Mouse (Mus musculus) hindbrain, embryonic 10.5 days (tissue): Measurements from ENCODE around the gene Ear2. TPM values are rescaled to one million over a fixed set of nuclear protein-coding genes. Genes with fewer than 3 reads are reported as not detected.
"Not testable (repeated sequence)": the region's sequence is repeated elsewhere in the genome, so short reads cannot be mapped to it uniquely, and the experiment has no call there.

ENCODE experiments used
- DNase-seq: peaks from one replicate; pipeline ENCODE4 v3.0.0-alpha.2; 2017; ENCODE audit warnings: low spot score
- H3K27ac ChIP-seq: fragments of 300-500 bp; sonication (generic); 2 replicates; pipeline ENCODE4 v1.5.1; 2016; ENCODE audit warnings: mild to moderate bottlenecking, moderate library complexity
- H3K27me3 ChIP-seq: fragments of 300-500 bp; sonication (generic); 2 replicates; pipeline ENCODE4 v1.6.1; 2016; ENCODE audit warnings: mild to moderate bottlenecking; ENCODE audit not compliant: poor library complexity, insufficient read depth, severe bottlenecking
- H3K36me3 ChIP-seq: fragments of 300-500 bp; sonication (generic); 2 replicates; pipeline ENCODE4 v1.6.1; 2016; ENCODE audit warnings: mild to moderate bottlenecking, moderate library complexity
- H3K4me1 ChIP-seq: fragments of 300-500 bp; sonication (generic); replicated peaks from 2 replicates; pipeline ENCODE4 v1.6.1; 2016; ENCODE audit warnings: mild to moderate bottlenecking
- H3K4me3 ChIP-seq: fragments of 300-500 bp; sonication (generic); 2 replicates; pipeline ENCODE4 v1.5.1; 2016; ENCODE audit warnings: mild to moderate bottlenecking, moderate library complexity
- H3K9me3 ChIP-seq: fragments of 300-500 bp; sonication (generic); 2 replicates; pipeline ENCODE4 v1.6.1; 2016; ENCODE audit warnings: mild to moderate bottlenecking, moderate library complexity
- WGBS: fragments of 180-500 bp; shearing (Covaris S2); methylation state at CpG from one replicate; pipeline ENCODE4 v1.1.7; 2016; 5-methylcytosine and 5-hydroxymethylcytosine counted together
- polyA plus RNA-seq: library from polyadenylated mRNA; unstranded; fragments of >200 nt; fragmentation: Nextera tagmentation; extraction: Ambion mirVana; gene quantifications from 2 replicates; pipeline ENCODE4 v1.2.1, GENCODE M21; 2016

Ear2 gene
- polyA plus RNA-seq, result not detected in 2 replicates

- not testable (repeated sequence) for H3K4me3 ChIP-seq, H3K36me3 ChIP-seq, H3K4me1 ChIP-seq, DNase-seq, H3K9me3 ChIP-seq, H3K27ac ChIP-seq, H3K27me3 ChIP-seq
- WGBS, result 89% methylated on average over 2 of the region's 2 CpGs
Measured at GRCm38 (mm10) chr14:44102354-44102753, at the start of gene Ear2. TSS of gene Ear2 (plus strand) at chr14:44102654.

- H3K4me1 ChIP-seq, H3K27me3 ChIP-seq, H3K4me3 ChIP-seq, H3K27ac ChIP-seq, H3K36me3 ChIP-seq, H3K9me3 ChIP-seq: not testable (repeated sequence)
- peak; percentile 7 for DNase-seq
- WGBS, result 81% methylated on average over 1 of the region's 1 CpGs
Measured at GRCm38 (mm10) chr14:44067879-44068278, 34.6 kb upstream of the Ear2 start.

GRCm38 (mm10) chr14:44070595-44070994 lies 31.9 kb upstream of the Ear2 start:
- not testable (repeated sequence) for H3K27ac ChIP-seq, H3K36me3 ChIP-seq, H3K4me3 ChIP-seq, H3K27me3 ChIP-seq, DNase-seq, H3K4me1 ChIP-seq, H3K9me3 ChIP-seq
- 89% methylated on average over 2 of the region's 3 CpGs for WGBS

GRCm38 (mm10) chr14:44077785-44078341 lies 24.6 kb upstream of the Ear2 start:
- H3K36me3 ChIP-seq, H3K4me1 ChIP-seq, H3K4me3 ChIP-seq, H3K27ac ChIP-seq, DNase-seq, H3K9me3 ChIP-seq, H3K27me3 ChIP-seq: not testable (repeated sequence)
- 78% methylated on average over 5 of the region's 5 CpGs for WGBS

GRCm38 (mm10) chr14:44086588-44086987 lies 15.9 kb upstream of the Ear2 start:
- H3K4me3 ChIP-seq, DNase-seq, H3K27ac ChIP-seq, H3K36me3 ChIP-seq, H3K27me3 ChIP-seq, H3K4me1 ChIP-seq, H3K9me3 ChIP-seq: not testable (repeated sequence)
- WGBS, result 84% methylated on average over 1 of the region's 1 CpGs

GRCm38 (mm10) chr14:44087535-44087934 lies 14.9 kb upstream of the Ear2 start:
- H3K27me3 ChIP-seq, H3K9me3 ChIP-seq, H3K4me3 ChIP-seq, DNase-seq, H3K36me3 ChIP-seq, H3K27ac ChIP-seq, H3K4me1 ChIP-seq: not testable (repeated sequence)
- 83% methylated on average over 2 of the region's 2 CpGs for WGBS

GRCm38 (mm10) chr14:44091524-44091923 lies 10.9 kb upstream of the Ear2 start:
- not testable (repeated sequence) for H3K4me1 ChIP-seq, H3K27ac ChIP-seq, H3K4me3 ChIP-seq, H3K36me3 ChIP-seq, DNase-seq, H3K27me3 ChIP-seq, H3K9me3 ChIP-seq
- 64% methylated on average over 1 of the region's 1 CpGs for WGBS

GRCm38 (mm10) chr14:44094445-44094844 lies 8.0 kb upstream of the Ear2 start:
- not testable (repeated sequence) for H3K4me1 ChIP-seq, H3K27me3 ChIP-seq
- 66% methylated on average over 5 of the region's 5 CpGs for WGBS

GRCm38 (mm10) chr14:44100030-44100429 lies 2.4 kb upstream of the Ear2 start:
- not testable (repeated sequence) for H3K27me3 ChIP-seq, H3K27ac ChIP-seq, H3K36me3 ChIP-seq, H3K4me1 ChIP-seq, H3K4me3 ChIP-seq, H3K9me3 ChIP-seq, DNase-seq
- WGBS, result no CpG with 5 or more reads among the region's 1 CpGs

More at GRCm38 (mm10) chr14:44094445-44094844, 8.0 kb upstream of the Ear2 start:
- H3K4me3 ChIP-seq, DNase-seq, H3K27ac ChIP-seq, H3K36me3 ChIP-seq, H3K9me3 ChIP-seq: not testable (repeated sequence)

GRCm38 (mm10) chr14:44110981-44111380 lies 8.5 kb downstream of the Ear2 start:
- no peak overlapping the region for H3K4me3 ChIP-seq
- H3K27ac ChIP-seq, result no peak overlapping the region
- no peaks in the 10 kb centered on the region for H3K9me3 ChIP-seq

GRCm38 (mm10) chr14:44123551-44123950 lies 21.1 kb downstream of the Ear2 start, which contains the start of gene Gm3327:
TSS of gene Gm3327 (plus strand) at chr14:44123851.
- WGBS, result 85% methylated on average over 4 of the region's 4 CpGs
- not testable (repeated sequence) for DNase-seq, H3K4me1 ChIP-seq, H3K9me3 ChIP-seq, H3K27ac ChIP-seq, H3K27me3 ChIP-seq, H3K4me3 ChIP-seq, H3K36me3 ChIP-seq

More at GRCm38 (mm10) chr14:44110981-44111380, 8.5 kb downstream of the Ear2 start:
- DNase-seq, result no peak
- H3K27me3 ChIP-seq, result no peaks in the 10 kb centered on the region
- H3K36me3 ChIP-seq, result no peaks in the 10 kb centered on the region
- no peaks in the 10 kb centered on the region for H3K4me1 ChIP-seq

Other genes starting within 250 kb of the Ear2 start
- not detected in 2 replicates for gene Ear1, start 227.1 kb upstream of the Ear2 start, polyA plus RNA-seq
- not detected in 2 replicates for gene Ear10, start 179.1 kb upstream of the Ear2 start, polyA plus RNA-seq
- 2.8 and 5.9 TPM in 2 replicates for gene Gm8113, start 177.3 kb upstream of the Ear2 start, polyA plus RNA-seq
- not detected in 2 replicates for gene Ang5, start 145.6 kb upstream of the Ear2 start, polyA plus RNA-seq
- gene Ang6, start 100.4 kb upstream of the Ear2 start, polyA plus RNA-seq, result not detected in 2 replicates
- gene Gm3327, start 21.2 kb downstream of the Ear2 start, polyA plus RNA-seq, result not detected in 2 replicates
- not detected in 2 replicates for gene Gm8212, start 95.0 kb downstream of the Ear2 start, polyA plus RNA-seq
- not detected in 2 replicates for gene 4930503E14Rik, start 110.6 kb downstream of the Ear2 start, polyA plus RNA-seq
- not detected in 2 replicates for gene Gm8220, start 182.9 kb downstream of the Ear2 start, polyA plus RNA-seq
- not detected in 2 replicates for gene Gm5930, start 235.9 kb downstream of the Ear2 start, polyA plus RNA-seq